Mouse (Mus musculus) spleen, embryonic (tissue): ENCODE results near the gene Mpzl3.

Experiments
- CTCF ChIA-PET: fragments of 350-600 bp; sonication (Branson Sonifier 250); formaldehyde crosslinking; loops from one replicate; lab custom pipeline; 2022; lab: Charles Lee

Gene Mpzl3

GRCm38 (mm10) chr9:45095149-45095937 lies 40.4 kb downstream of the Mpzl3 start:
- CTCF ChIA-PET, result no interaction called here

GRCm38 (mm10) chr9:45097877-45098276 lies 42.9 kb downstream of the Mpzl3 start:
- CTCF ChIA-PET, result no interaction called here

GRCm38 (mm10) chr9:45098426-45098825 lies 43.4 kb downstream of the Mpzl3 start:
- CTCF ChIA-PET, result no interaction called here

- CTCF ChIA-PET, result no interaction called here
Measured at GRCm38 (mm10) chr9:45102528-45102927, 47.5 kb downstream of the Mpzl3 start.

- CTCF ChIA-PET, result no interaction called here
Measured at GRCm38 (mm10) chr9:45103211-45103979, 48.4 kb downstream of the Mpzl3 start.

GRCm38 (mm10) chr9:45105596-45106374 lies 50.8 kb downstream of the Mpzl3 start:
- CTCF ChIA-PET, result no interaction called here

- CTCF ChIA-PET, result no interaction called here
Measured at GRCm38 (mm10) chr9:45115706-45116105, 60.7 kb downstream of the Mpzl3 start.

- CTCF ChIA-PET, result no interaction called here
Measured at GRCm38 (mm10) chr9:45116819-45117218, 61.8 kb downstream of the Mpzl3 start.

- CTCF ChIA-PET, result interaction anchor here (0.7 to 4.9 kb wide), 2 partner anchors 17 to 129 kb away, joined by 4 to 38 read pairs; no protein-coding TSS in a partner anchor
Measured at GRCm38 (mm10) chr9:45117741-45118431, 62.9 kb downstream of the Mpzl3 start, which contains the start of gene Scn2b. Gene Scn2b (plus strand): TSS chr9:45117782.

GRCm38 (mm10) chr9:45118552-45118951 lies 63.6 kb downstream of the Mpzl3 start:
- CTCF ChIA-PET, result interaction anchor here (0.7 to 4.9 kb wide), 3 partner anchors 16 to 130 kb away, joined by 4 to 38 read pairs (median 4); no protein-coding TSS in a partner anchor

GRCm38 (mm10) chr9:45119316-45119953 lies 64.4 kb downstream of the Mpzl3 start:
- CTCF ChIA-PET, result interaction anchor here (1.4 to 4.9 kb wide), 2 partner anchors 15 to 26 kb away, joined by 4 to 38 read pairs; no protein-coding TSS in a partner anchor

- CTCF ChIA-PET, result interaction anchor here (4.9 kb wide), 1 partner anchor 15 kb away, joined by 38 read pairs; no protein-coding TSS in a partner anchor
Measured at GRCm38 (mm10) chr9:45119954-45120530, 65.1 kb downstream of the Mpzl3 start.

GRCm38 (mm10) chr9:45120567-45120966 lies 65.6 kb downstream of the Mpzl3 start:
- CTCF ChIA-PET, result interaction anchor here (4.9 kb wide), 1 partner anchor 14 kb away, joined by 38 read pairs; no protein-coding TSS in a partner anchor

GRCm38 (mm10) chr9:45121001-45121400 lies 66.0 kb downstream of the Mpzl3 start:
- CTCF ChIA-PET, result interaction anchor here (0.7 to 4.9 kb wide), 2 partner anchors 14 to 28 kb away, joined by 3 to 38 read pairs; no protein-coding TSS in a partner anchor

- CTCF ChIA-PET, result interaction anchor here (0.8 to 4.9 kb wide), 5 partner anchors 13 to 99 kb away, joined by 4 to 38 read pairs (median 6); no protein-coding TSS in a partner anchor
Measured at GRCm38 (mm10) chr9:45121769-45122168, 66.8 kb downstream of the Mpzl3 start.

GRCm38 (mm10) chr9:45122209-45122761 lies 67.3 kb downstream of the Mpzl3 start:
- CTCF ChIA-PET, result interaction anchor here (0.8 to 4.9 kb wide), 5 partner anchors 13 to 100 kb away, joined by 4 to 38 read pairs (median 6); no protein-coding TSS in a partner anchor

- CTCF ChIA-PET, result no interaction called here
Measured at GRCm38 (mm10) chr9:45125211-45125610, 70.2 kb downstream of the Mpzl3 start.

- CTCF ChIA-PET, result no interaction called here
Measured at GRCm38 (mm10) chr9:45126941-45127340, 72.0 kb downstream of the Mpzl3 start.
